ENCODE assay signal across 26 mouse cellular contexts in the genomic region with DNA sequence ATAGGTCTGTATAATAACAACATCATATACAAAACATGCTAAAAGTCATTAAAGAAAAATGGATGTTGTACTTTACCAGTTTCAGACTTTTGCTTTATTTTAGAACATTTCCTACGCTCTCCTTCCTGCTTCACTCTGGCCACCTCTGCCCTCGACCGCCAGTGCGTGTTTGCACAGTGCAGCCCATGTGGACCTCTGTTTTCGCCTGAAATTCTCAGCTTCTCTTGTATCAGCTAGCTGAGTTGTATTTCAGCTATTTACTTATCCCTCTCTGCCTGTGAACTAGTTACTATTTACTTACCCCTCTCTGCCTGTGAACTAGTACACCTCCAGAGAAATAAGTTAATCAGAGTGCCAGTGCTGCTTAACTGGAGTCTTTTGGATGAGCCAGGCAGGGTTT.
DNase-seq lines count a peak whose midpoint lies in the region; ATAC-seq and TF ChIP-seq lines count a peak whose summit lies in the region.
"Had no signal": no experiment of that assay in that cellular context is flagged by ENCODE, and none has a peak within 500 bp of the region (broad histone marks: within the 10 kb centered on the region; RNA-seq: fewer than 3 reads in every experiment).

No protein-coding gene starts in this region.

- no peaks in the 10 kb centered on the region for H3K36me3 ChIP-seq in lung, embryonic 14.5 days (ENCODE audit: insufficient read depth)
- H3K36me3 ChIP-seq in liver, embryonic 12.5 days, result no peaks in the 10 kb centered on the region
- H3K36me3 ChIP-seq in liver, postnatal 0 days (replicated peaks; ENCODE audit: insufficient read depth, low read length), result no peaks in the 10 kb centered on the region
- H3K36me3 ChIP-seq: forebrain, embryonic 15.5 days; hindbrain, embryonic 15.5 days; kidney, embryonic 15.5 days; limb, embryonic 15.5 days; midbrain, embryonic 13.5 days had no signal

- H3K4me3 ChIP-seq in lung, embryonic 14.5 days (ENCODE audit: low read depth, low read length), result no peak overlapping the region
- H3K4me3 ChIP-seq in lung, adult 2 months (replicated peaks; ENCODE audit: extremely low read depth, low read depth, low read length), result no peak overlapping the region
- H3K4me3 ChIP-seq in embryonic fibroblast, embryonic 13.5 days (ENCODE audit: insufficient read depth, low read length), result no peak overlapping the region
- no peak overlapping the region for H3K4me3 ChIP-seq in liver, embryonic 12.5 days
- no peak overlapping the region for H3K4me3 ChIP-seq in liver, postnatal 0 days (ENCODE audit: low read depth, low read length)
- H3K4me3 ChIP-seq: forebrain, embryonic 10.5 days; forebrain, embryonic 15.5 days; hindbrain, embryonic 10.5 days; hindbrain, embryonic 15.5 days; kidney, embryonic 15.5 days; limb, embryonic 15.5 days; midbrain, embryonic 13.5 days had no signal

- no peaks in the 10 kb centered on the region for H3K9me3 ChIP-seq in lung, embryonic 14.5 days (ENCODE audit: low read depth, low read length)
- H3K9me3 ChIP-seq in liver, embryonic 12.5 days (replicated peaks), result no peaks in the 10 kb centered on the region
- no peaks in the 10 kb centered on the region for H3K9me3 ChIP-seq in liver, postnatal 0 days (ENCODE audit: low read length)
- H3K9me3 ChIP-seq: forebrain, embryonic 10.5 days; forebrain, embryonic 15.5 days; hindbrain, embryonic 10.5 days; hindbrain, embryonic 15.5 days; kidney, embryonic 15.5 days; limb, embryonic 15.5 days; midbrain, embryonic 13.5 days had no signal

- TF ChIP-seq POLR2A in lung, adult 2 months (IDR thresholded peaks at IDR 0.05; ENCODE audit: borderline replicate concordance, extremely low read depth, low read depth, low read length), result no peak
- no peak for TF ChIP-seq POLR2A in embryonic fibroblast, embryonic 13.5 days (IDR thresholded peaks at IDR 0.05; ENCODE audit: low read depth, low read length)

- H3K27ac ChIP-seq in lung, embryonic 14.5 days (ENCODE audit: low read depth), result peak overlapping the region; percentile 24; the same call in 1 of the 2 replicates
- peak overlapping the region; percentile 57 for H3K27ac ChIP-seq in embryonic fibroblast, embryonic 13.5 days (ENCODE audit: insufficient read depth, low read length)
- H3K27ac ChIP-seq in liver, embryonic 12.5 days, result 0 out of 2 replicates have a peak overlapping the region, but pooled peaks have one; percentile 32
- peak overlapping the region; percentile 50 for H3K27ac ChIP-seq in liver, postnatal 0 days (ENCODE audit: low read depth)
- H3K27ac ChIP-seq: forebrain, embryonic 10.5 days; forebrain, embryonic 15.5 days; hindbrain, embryonic 10.5 days; hindbrain, embryonic 15.5 days; kidney, embryonic 15.5 days; limb, embryonic 15.5 days; midbrain, embryonic 13.5 days had no signal

- no peak overlapping the region for H3K9ac ChIP-seq in lung, embryonic 14.5 days
- no peak overlapping the region for H3K9ac ChIP-seq in liver, embryonic 12.5 days
- H3K9ac ChIP-seq in liver, postnatal 0 days (replicated peaks), result no peak overlapping the region
- H3K9ac ChIP-seq: forebrain, embryonic 15.5 days; hindbrain, embryonic 15.5 days; kidney, embryonic 15.5 days; limb, embryonic 15.5 days; midbrain, embryonic 13.5 days had no signal

- no peak for DNase-seq in lung, embryonic 14.5 days
- no peak for DNase-seq in lung, adult 2 months
- DNase-seq in liver, postnatal 0 days, result no peak
- DNase-seq in layer of hippocampus, postnatal 10 days (ENCODE audit: low spot score in 2 of 2), result no peak
- DNase-seq: adrenal gland, postnatal 25 days; B cell, adult 2 months; cerebellum, adult 18-20 months; cerebellum, postnatal 10 days; heart, postnatal 14 days; kidney, adult 11 months; kidney, postnatal 25 days; lung, postnatal 4 days; right cerebral cortex, postnatal 25 days; thymus, adult 2 months; thymus, postnatal 36 days had no signal

- no peak for TF ChIP-seq CTCF in lung, embryonic 14.5 days (IDR thresholded peaks at IDR 0.05; ENCODE audit: low read depth)
- no peak for TF ChIP-seq CTCF in lung, adult 2 months (IDR thresholded peaks at IDR 0.05; ENCODE audit: insufficient read depth, low read length)
- no peak for TF ChIP-seq CTCF in embryonic fibroblast, embryonic 13.5 days (IDR thresholded peaks at IDR 0.05; ENCODE audit: borderline replicate concordance, insufficient read depth, low read length)
- no peak for TF ChIP-seq CTCF in liver, postnatal 0 days (IDR thresholded peaks at IDR 0.05; ENCODE audit: low read depth)

- H3K27me3 ChIP-seq in lung, embryonic 14.5 days (ENCODE audit: insufficient read depth, low read length), result no peaks in the 10 kb centered on the region
- H3K27me3 ChIP-seq in liver, embryonic 12.5 days (replicated peaks), result no peaks in the 10 kb centered on the region
- no peaks in the 10 kb centered on the region for H3K27me3 ChIP-seq in liver, postnatal 0 days (ENCODE audit: insufficient read depth, low read length)
- H3K27me3 ChIP-seq: forebrain, embryonic 15.5 days; hindbrain, embryonic 15.5 days; kidney, embryonic 15.5 days; limb, embryonic 15.5 days; midbrain, embryonic 13.5 days had no signal

- WGBS in lung, embryonic 14.5 days, result 86% methylated on average over 5 of the region's 5 CpGs
- WGBS in lung, adult 2 months, result 82% methylated on average over 5 of the region's 5 CpGs
- WGBS in liver, embryonic 12.5 days (ENCODE audit: insufficient replicate concordance), result 73% methylated on average over 5 of the region's 5 CpGs
- 41% methylated on average over 5 of the region's 5 CpGs for WGBS in liver, postnatal 0 days (ENCODE audit: insufficient replicate concordance)

- H3K4me1 ChIP-seq in lung, embryonic 14.5 days (ENCODE audit: insufficient read depth), result peaks cover 26% of the 10 kb centered on the region
- H3K4me1 ChIP-seq in lung, adult 2 months (ENCODE audit: control insufficient read depth, insufficient read depth, low read length), result peaks cover 6% of the 10 kb centered on the region
- H3K4me1 ChIP-seq in embryonic fibroblast, embryonic 13.5 days (ENCODE audit: control insufficient read depth, insufficient read depth, low read length), result peaks cover 19% of the 10 kb centered on the region
- peaks cover 12% of the 10 kb centered on the region for H3K4me1 ChIP-seq in liver, embryonic 12.5 days
- peaks cover 19% of the 10 kb centered on the region for H3K4me1 ChIP-seq in liver, postnatal 0 days (ENCODE audit: insufficient read depth)

- no peak for ATAC-seq in lung, embryonic 14.5 days (ENCODE audit: insufficient read depth)
- peak; percentile 53; the same call in 1 of the 2 replicates for ATAC-seq in liver, embryonic 12.5 days
- peak; percentile 80 for ATAC-seq in liver, postnatal 0 days
- no peak for ATAC-seq in megakaryocyte progenitor cell, adult 5-6 weeks (replicated peaks; ENCODE audit: poor library complexity)
- ATAC-seq: forebrain, embryonic 15.5 days; inflammation-experienced regulatory T-cells, adult 6 months; midbrain, embryonic 13.5 days had no signal

- H3K4me2 ChIP-seq in lung, embryonic 14.5 days, result no peak overlapping the region
- no peak overlapping the region for H3K4me2 ChIP-seq in liver, embryonic 12.5 days
- H3K4me2 ChIP-seq in liver, postnatal 0 days (ENCODE audit: low read depth, low read length), result no peak overlapping the region
- H3K4me2 ChIP-seq: forebrain, embryonic 15.5 days; hindbrain, embryonic 15.5 days; kidney, embryonic 15.5 days; limb, embryonic 15.5 days; midbrain, embryonic 13.5 days had no signal

- no peak for TF ChIP-seq EP300 in liver, postnatal 0 days (IDR thresholded peaks at IDR 0.05; ENCODE audit: low read depth)

Comparison
In these comparisons a context has a peak if more than half of its experiments do, and no peak if none do; other contexts are left out.
1. ATAC-seq: peak in liver, embryonic 12.5 days (single experiment) and liver, postnatal 0 days (single experiment); none in lung, embryonic 14.5 days (single experiment) and megakaryocyte progenitor cell, adult 5-6 weeks (single experiment).
2. Peak in every context shown above with its lines, with median percentiles within 50 percentile points of each other: H3K27ac ChIP-seq.